ENCODE assay signal across 15 mouse cellular contexts in the genomic region with DNA sequence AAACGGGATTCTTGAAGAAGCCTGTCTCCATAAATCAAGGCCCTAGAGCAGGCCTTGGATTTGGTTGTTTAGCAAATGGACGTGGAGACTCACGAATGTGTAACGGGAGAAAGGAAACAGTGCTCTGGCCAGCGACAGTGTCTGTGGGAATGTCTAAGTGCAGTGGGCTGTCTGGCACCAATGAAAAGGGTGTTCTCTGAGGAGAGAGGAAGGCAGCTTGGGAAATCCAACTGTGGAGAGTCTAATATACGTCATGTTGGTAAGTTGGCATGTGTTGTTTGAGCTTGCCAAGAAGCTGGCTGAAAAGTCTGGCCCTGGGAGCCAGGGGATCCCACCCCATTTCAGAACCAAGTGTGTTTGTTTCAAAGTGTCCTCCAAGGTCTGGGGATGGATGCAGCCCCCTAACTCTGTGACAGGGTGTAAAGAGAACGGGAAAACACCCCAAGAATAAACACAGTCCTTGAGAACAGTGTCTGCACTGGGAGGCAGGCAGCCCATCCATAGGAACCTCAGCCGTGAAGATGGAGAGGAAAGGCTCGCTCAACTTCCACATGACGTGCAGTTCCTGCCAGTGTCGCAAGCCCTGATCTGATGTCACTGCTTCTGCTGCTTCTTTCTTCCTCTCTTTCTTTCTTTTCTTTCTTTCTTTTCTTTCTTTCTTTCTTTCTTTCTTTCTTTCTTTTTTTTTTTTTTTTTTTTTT.
DNase-seq lines count a peak whose midpoint lies in the region; ATAC-seq lines count a peak whose summit lies in the region.
"Had no signal": no experiment of that assay in that cellular context is flagged by ENCODE, and none has a peak within 500 bp of the region (broad histone marks: within the 10 kb centered on the region; RNA-seq: fewer than 3 reads in every experiment).

No protein-coding gene starts in this region.

- no peak overlapping the region for H3K4me3 ChIP-seq in heart, embryonic 13.5 days
- H3K4me3 ChIP-seq in forebrain, embryonic 16.5 days (replicated peaks; ENCODE audit: low read length): no peak overlapping the region
- no peak overlapping the region for H3K4me3 ChIP-seq in hindbrain, embryonic 16.5 days (ENCODE audit: low read length)
- H3K4me3 ChIP-seq in liver, embryonic 11.5 days (ENCODE audit: low read depth, low read length): no peak overlapping the region
- H3K4me3 ChIP-seq in midbrain, embryonic 15.5 days: no peak overlapping the region
- H3K4me3 ChIP-seq: embryonic facial prominence, embryonic 13.5 days; kidney, embryonic 15.5 days had no signal

- H3K9ac ChIP-seq in heart, embryonic 13.5 days: no peak overlapping the region
- H3K9ac ChIP-seq in forebrain, embryonic 16.5 days (replicated peaks; ENCODE audit: low read depth, low read length): no peak overlapping the region
- no peak overlapping the region for H3K9ac ChIP-seq in hindbrain, embryonic 16.5 days (ENCODE audit: low read depth, low read length)
- H3K9ac ChIP-seq in liver, embryonic 11.5 days (ENCODE audit: low read depth, low read length): no peak overlapping the region
- no peak overlapping the region for H3K9ac ChIP-seq in midbrain, embryonic 15.5 days
- H3K9ac ChIP-seq: embryonic facial prominence, embryonic 13.5 days; kidney, embryonic 15.5 days; liver, postnatal 0 days had no signal

- ATAC-seq in heart, embryonic 13.5 days (ENCODE audit: extremely low read depth, insufficient number of reproducible peaks, low FRiP score, low TSS enrichment): no peak
- peak; percentile 64; the same call in 1 of the 2 replicates for ATAC-seq in forebrain, embryonic 16.5 days
- ATAC-seq in hindbrain, embryonic 16.5 days: peak; percentile 68
- no peak for ATAC-seq in liver, embryonic 11.5 days (replicated peaks; ENCODE audit: low FRiP score)
- ATAC-seq in midbrain, embryonic 15.5 days (replicated peaks): no peak
- ATAC-seq: liver, postnatal 0 days had no signal

- H3K4me2 ChIP-seq in heart, embryonic 13.5 days: no peak overlapping the region
- H3K4me2 ChIP-seq in forebrain, embryonic 16.5 days (ENCODE audit: low read length): no peak overlapping the region
- H3K4me2 ChIP-seq in hindbrain, embryonic 16.5 days (ENCODE audit: low read length): no peak overlapping the region
- no peak overlapping the region for H3K4me2 ChIP-seq in liver, embryonic 11.5 days
- no peak overlapping the region for H3K4me2 ChIP-seq in midbrain, embryonic 15.5 days
- H3K4me2 ChIP-seq: embryonic facial prominence, embryonic 13.5 days; kidney, embryonic 15.5 days had no signal

- 0 out of 2 replicates have a peak, but pooled peaks cover 5% of the 10 kb centered on the region for H3K36me3 ChIP-seq in heart, embryonic 13.5 days
- H3K36me3 ChIP-seq in forebrain, embryonic 16.5 days (ENCODE audit: control insufficient read depth, insufficient read depth): no peaks in the 10 kb centered on the region
- no peaks in the 10 kb centered on the region for H3K36me3 ChIP-seq in hindbrain, embryonic 16.5 days (ENCODE audit: control insufficient read depth, insufficient read depth, low read length)
- H3K36me3 ChIP-seq in liver, embryonic 11.5 days (ENCODE audit: control insufficient read depth, insufficient read depth, low read length): no peaks in the 10 kb centered on the region
- no peaks in the 10 kb centered on the region for H3K36me3 ChIP-seq in midbrain, embryonic 15.5 days (replicated peaks)
- H3K36me3 ChIP-seq: embryonic facial prominence, embryonic 13.5 days; kidney, embryonic 15.5 days had no signal

- 64% methylated on average over 11 of the region's 11 CpGs for WGBS in heart, embryonic 13.5 days
- WGBS in forebrain, embryonic 16.5 days: 55% methylated on average over 11 of the region's 11 CpGs
- 51% methylated on average over 11 of the region's 11 CpGs for WGBS in hindbrain, embryonic 16.5 days
- 74% methylated on average over 11 of the region's 11 CpGs for WGBS in liver, embryonic 11.5 days
- 80% methylated on average over 11 of the region's 11 CpGs for WGBS in midbrain, embryonic 15.5 days

- H3K27ac ChIP-seq in heart, embryonic 13.5 days (replicated peaks): peak overlapping the region; percentile 48; the same call in 1 of the 2 replicates
- no peak overlapping the region for H3K27ac ChIP-seq in forebrain, embryonic 16.5 days (ENCODE audit: low read length)
- no peak overlapping the region for H3K27ac ChIP-seq in hindbrain, embryonic 16.5 days (ENCODE audit: low read depth, low read length)
- no peak overlapping the region for H3K27ac ChIP-seq in liver, embryonic 11.5 days (ENCODE audit: low read depth, low read length)
- H3K27ac ChIP-seq in midbrain, embryonic 15.5 days: no peak overlapping the region
- H3K27ac ChIP-seq: embryonic facial prominence, embryonic 13.5 days; kidney, embryonic 15.5 days had no signal

- H3K9me3 ChIP-seq in heart, embryonic 13.5 days: no peaks in the 10 kb centered on the region
- H3K9me3 ChIP-seq in forebrain, embryonic 16.5 days (ENCODE audit: control insufficient read depth, low read length): no peaks in the 10 kb centered on the region
- H3K9me3 ChIP-seq in hindbrain, embryonic 16.5 days (ENCODE audit: control insufficient read depth, low read length): no peaks in the 10 kb centered on the region
- no peaks in the 10 kb centered on the region for H3K9me3 ChIP-seq in liver, embryonic 11.5 days (ENCODE audit: control insufficient read depth, low read length)
- no peaks in the 10 kb centered on the region for H3K9me3 ChIP-seq in midbrain, embryonic 15.5 days
- H3K9me3 ChIP-seq: embryonic facial prominence, embryonic 13.5 days; kidney, embryonic 15.5 days had no signal

- H3K27me3 ChIP-seq in heart, embryonic 13.5 days (replicated peaks): no peaks in the 10 kb centered on the region
- no peaks in the 10 kb centered on the region for H3K27me3 ChIP-seq in forebrain, embryonic 16.5 days (replicated peaks; ENCODE audit: control insufficient read depth, insufficient read depth, low read length)
- H3K27me3 ChIP-seq in hindbrain, embryonic 16.5 days (replicated peaks; ENCODE audit: control insufficient read depth, insufficient read depth, low read length): no peaks in the 10 kb centered on the region
- no peaks in the 10 kb centered on the region for H3K27me3 ChIP-seq in liver, embryonic 11.5 days (replicated peaks; ENCODE audit: control insufficient read depth, insufficient read depth, low read length)
- no peaks in the 10 kb centered on the region for H3K27me3 ChIP-seq in midbrain, embryonic 15.5 days (replicated peaks)
- H3K27me3 ChIP-seq: embryonic facial prominence, embryonic 13.5 days; kidney, embryonic 15.5 days had no signal

- peaks cover 61% of the 10 kb centered on the region for H3K4me1 ChIP-seq in heart, embryonic 13.5 days
- H3K4me1 ChIP-seq in forebrain, embryonic 16.5 days (replicated peaks; ENCODE audit: control insufficient read depth, insufficient read depth, low read length): 0 out of 2 replicates have a peak, but pooled peaks cover 7% of the 10 kb centered on the region
- no peaks in the 10 kb centered on the region for H3K4me1 ChIP-seq in hindbrain, embryonic 16.5 days (ENCODE audit: control insufficient read depth, insufficient read depth, low read depth, low read length)
- no peaks in the 10 kb centered on the region for H3K4me1 ChIP-seq in liver, embryonic 11.5 days (replicated peaks; ENCODE audit: control insufficient read depth, insufficient read depth, low read length)
- H3K4me1 ChIP-seq in midbrain, embryonic 15.5 days: no peaks in the 10 kb centered on the region

- DNase-seq in heart, adult 18-20 months: no peak
- DNase-seq in mesoderm, embryonic 11.5 days (ENCODE audit: low read depth, low spot score): peak; percentile 47
- no peak for DNase-seq in MN1 (ENCODE audit: low spot score)
- DNase-seq in liver, embryonic 11.5 days (ENCODE audit: low spot score): no peak
- DNase-seq: cerebellum, postnatal 25 days; heart, postnatal 10 days; liver, postnatal 0 days; retina, postnatal 1 day; spleen, adult 18-20 months had no signal

Comparison
In these comparisons a context has a peak if more than half of its experiments do, and no peak if none do; other contexts are left out.
1. ATAC-seq: peak in forebrain, embryonic 16.5 days (single experiment) and hindbrain, embryonic 16.5 days (single experiment); none in heart, embryonic 13.5 days (single experiment), liver, embryonic 11.5 days (single experiment) and midbrain, embryonic 15.5 days (single experiment).